Comparison of ENCODE assay signal across 9 mouse cellular contexts in the genomic region with DNA sequence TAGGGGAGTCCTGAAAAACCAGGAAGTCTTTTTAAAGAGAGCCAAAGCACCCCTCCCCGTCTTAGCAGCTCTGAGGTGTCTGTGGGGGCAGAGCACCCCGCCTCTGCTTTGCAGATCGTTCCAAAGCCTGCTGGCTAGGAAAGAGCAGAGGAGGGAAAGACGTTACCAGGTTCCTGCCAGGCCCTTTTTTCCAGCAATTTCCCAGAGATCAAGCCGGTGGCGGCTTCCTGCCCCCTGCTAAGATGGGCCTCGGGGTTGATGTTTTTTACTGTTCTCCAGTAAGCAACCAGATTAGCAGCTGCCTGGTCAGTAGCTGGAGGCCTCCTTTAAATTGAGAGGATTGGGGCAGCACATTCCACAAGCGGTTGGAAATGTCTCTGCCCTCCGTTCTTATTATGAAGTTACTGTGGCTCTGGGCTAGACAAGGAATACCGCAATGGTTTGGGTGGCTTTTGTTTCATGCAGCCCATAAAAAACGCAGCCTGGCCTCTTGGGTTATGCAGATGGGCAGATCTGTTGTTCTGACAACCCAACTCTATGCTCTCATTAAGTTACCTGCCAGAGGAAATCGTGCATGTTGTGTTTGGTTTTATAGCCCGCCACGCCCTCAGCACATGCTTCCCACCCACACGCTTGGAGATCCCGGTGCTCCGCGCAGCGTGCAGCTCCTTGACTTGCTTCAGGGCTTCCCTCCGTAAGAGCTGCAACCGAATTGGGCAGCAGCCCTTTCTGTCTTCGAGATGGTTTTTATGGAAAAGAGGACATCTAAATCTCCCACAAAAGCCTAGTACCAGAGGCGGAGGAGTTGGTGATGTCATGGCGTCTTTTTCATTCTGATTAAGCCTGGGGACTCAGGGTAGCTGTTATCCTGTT.
DNase-seq lines count a peak whose midpoint lies in the region; ATAC-seq and TF ChIP-seq lines count a peak whose summit lies in the region.
"Had no signal": no experiment of that assay in that cellular context is flagged by ENCODE, and none has a peak within 500 bp of the region (broad histone marks: within the 10 kb centered on the region; RNA-seq: fewer than 3 reads in every experiment).

No protein-coding gene starts in this region.

- DNase-seq in heart, postnatal 4 days = no peak
- peak; percentile 66 for DNase-seq in ZHBTc4 (ENCODE audit: low read depth, low spot score)
- DNase-seq in hindbrain, embryonic 11.5 days (ENCODE audit: low spot score) = peak; percentile 18
- DNase-seq in cerebellum, adult 2 months = no peak
- no peak for DNase-seq in ovary, postnatal 10 days (ENCODE audit: low spot score)
- DNase-seq in adipocyte (ENCODE audit: low spot score) = no peak

- H3K4me1 ChIP-seq in heart, embryonic 13.5 days = peaks cover 22% of the 10 kb centered on the region
- H3K4me1 ChIP-seq in hindbrain, embryonic 11.5 days (replicated peaks; ENCODE audit: control insufficient read depth, insufficient read depth, low read length) = no peaks in the 10 kb centered on the region
- peaks cover 11% of the 10 kb centered on the region for H3K4me1 ChIP-seq in midbrain, embryonic 13.5 days (replicated peaks)
- H3K4me1 ChIP-seq in cerebellum, adult 2 months (ENCODE audit: control insufficient read depth, insufficient read depth, low read length) = no peaks in the 10 kb centered on the region

- TF ChIP-seq CTCF in cerebellum, adult 2 months (IDR thresholded peaks at IDR 0.05; ENCODE audit: borderline replicate concordance, insufficient read depth, low read depth, low read length) = no peak

- H3K27ac ChIP-seq in heart, embryonic 13.5 days (replicated peaks) = no peak overlapping the region
- H3K27ac ChIP-seq in hindbrain, embryonic 11.5 days (ENCODE audit: low read depth, low read length) = no peak overlapping the region
- H3K27ac ChIP-seq in midbrain, embryonic 13.5 days = no peak overlapping the region
- no peak overlapping the region for H3K27ac ChIP-seq in cerebellum, adult 2 months (ENCODE audit: insufficient read depth, low read length)

- no peak for TF ChIP-seq POLR2A in cerebellum, adult 2 months (IDR thresholded peaks at IDR 0.05; ENCODE audit: borderline replicate concordance, insufficient read depth, low read length)

- H3K27me3 ChIP-seq in heart, embryonic 13.5 days (replicated peaks) = 0 out of 2 replicates have a peak, but pooled peaks cover 4% of the 10 kb centered on the region
- H3K27me3 ChIP-seq in hindbrain, embryonic 11.5 days (ENCODE audit: control insufficient read depth, insufficient read depth, low read length) = no peaks in the 10 kb centered on the region
- peaks cover 4% of the 10 kb centered on the region; the same call in 1 of the 2 replicates for H3K27me3 ChIP-seq in midbrain, embryonic 13.5 days
- no peaks in the 10 kb centered on the region; the same call in 1 of the 2 replicates for H3K27me3 ChIP-seq in cerebellum, adult 2 months (ENCODE audit: control insufficient read depth, insufficient read depth, low read length)
- H3K27me3 ChIP-seq: CH12.LX had no signal

- no peak for ATAC-seq in heart, embryonic 13.5 days (ENCODE audit: extremely low read depth, insufficient number of reproducible peaks, low FRiP score, low TSS enrichment)
- no peak for ATAC-seq in hindbrain, embryonic 11.5 days (ENCODE audit: low FRiP score)
- ATAC-seq in midbrain, embryonic 13.5 days = no peak

- no peaks in the 10 kb centered on the region for H3K9me3 ChIP-seq in heart, embryonic 13.5 days
- H3K9me3 ChIP-seq in hindbrain, embryonic 11.5 days (ENCODE audit: control insufficient read depth, low read length) = no peaks in the 10 kb centered on the region
- no peaks in the 10 kb centered on the region for H3K9me3 ChIP-seq in midbrain, embryonic 13.5 days

- no peaks in the 10 kb centered on the region for H3K36me3 ChIP-seq in heart, embryonic 13.5 days
- H3K36me3 ChIP-seq in hindbrain, embryonic 11.5 days (ENCODE audit: control insufficient read depth, insufficient read depth, low read length) = no peaks in the 10 kb centered on the region
- no peaks in the 10 kb centered on the region for H3K36me3 ChIP-seq in midbrain, embryonic 13.5 days

- peak overlapping the region; percentile 52; the same call in 1 of the 2 replicates for H3K9ac ChIP-seq in heart, embryonic 13.5 days
- no peak overlapping the region for H3K9ac ChIP-seq in hindbrain, embryonic 11.5 days (ENCODE audit: low read depth, low read length)
- no peak overlapping the region for H3K9ac ChIP-seq in midbrain, embryonic 13.5 days (replicated peaks)

- peak overlapping the region; percentile 14; the same call in 1 of the 2 replicates for H3K4me3 ChIP-seq in heart, embryonic 13.5 days
- H3K4me3 ChIP-seq in hindbrain, embryonic 11.5 days (ENCODE audit: low read depth, low read length) = no peak overlapping the region
- no peak overlapping the region for H3K4me3 ChIP-seq in midbrain, embryonic 13.5 days (replicated peaks)
- no peak overlapping the region for H3K4me3 ChIP-seq in cerebellum, adult 2 months (replicated peaks; ENCODE audit: insufficient read depth, low read depth, low read length)

- WGBS in heart, embryonic 13.5 days = 39% methylated on average over 24 of the region's 24 CpGs
- 42% methylated on average over 24 of the region's 24 CpGs for WGBS in hindbrain, embryonic 11.5 days
- 34% methylated on average over 24 of the region's 24 CpGs for WGBS in midbrain, embryonic 13.5 days
- WGBS in cerebellum, adult 2 months = 37% methylated on average over 24 of the region's 24 CpGs

- H3K4me2 ChIP-seq in heart, embryonic 13.5 days = peak overlapping the region; percentile 43
- H3K4me2 ChIP-seq in hindbrain, embryonic 11.5 days (replicated peaks; ENCODE audit: low read depth, low read length) = no peak overlapping the region
- peak overlapping the region; percentile 25 for H3K4me2 ChIP-seq in midbrain, embryonic 13.5 days (replicated peaks)

Comparison
In these comparisons a context has a peak if more than half of its experiments do, and no peak if none do; other contexts are left out.
1. DNase-seq: peak in ZHBTc4 (single experiment) and hindbrain, embryonic 11.5 days (single experiment); none in heart, postnatal 4 days (single experiment), cerebellum, adult 2 months (0 of 2), ovary, postnatal 10 days (single experiment) and adipocyte (single experiment).